Mouse (Mus musculus) thymus, adult 2 months (tissue): ENCODE results near the gene Agfg1.

Source experiments
- CTCF ChIP-seq: fragments of 200-500 bp; IDR thresholded peaks from 2 replicates; pipeline ENCODE4 v1.5.1; 2012; ENCODE audit warnings: mild to moderate bottlenecking, control low read depth, low read length, moderate library complexity, borderline replicate concordance; ENCODE audit not compliant: control insufficient read depth, poor library complexity, insufficient read depth; ENCODE audit errors: extremely low read depth
- POLR2A ChIP-seq: fragments of 200-500 bp; IDR thresholded peaks from 2 replicates; pipeline ENCODE4 v1.6.1; 2012; ENCODE audit warnings: mild to moderate bottlenecking, low read length, control low read depth, moderate library complexity; ENCODE audit not compliant: control insufficient read depth, poor library complexity, insufficient read depth; ENCODE audit errors: extremely low read depth

- no peak for TF ChIP-seq CTCF
- TF ChIP-seq POLR2A: no peak
Measured at GRCm38 (mm10) chr1:82797088-82797487, 42.2 kb upstream of the Agfg1 start.
